ENCODE assay signal across 8 mouse cellular contexts in the genomic region with DNA sequence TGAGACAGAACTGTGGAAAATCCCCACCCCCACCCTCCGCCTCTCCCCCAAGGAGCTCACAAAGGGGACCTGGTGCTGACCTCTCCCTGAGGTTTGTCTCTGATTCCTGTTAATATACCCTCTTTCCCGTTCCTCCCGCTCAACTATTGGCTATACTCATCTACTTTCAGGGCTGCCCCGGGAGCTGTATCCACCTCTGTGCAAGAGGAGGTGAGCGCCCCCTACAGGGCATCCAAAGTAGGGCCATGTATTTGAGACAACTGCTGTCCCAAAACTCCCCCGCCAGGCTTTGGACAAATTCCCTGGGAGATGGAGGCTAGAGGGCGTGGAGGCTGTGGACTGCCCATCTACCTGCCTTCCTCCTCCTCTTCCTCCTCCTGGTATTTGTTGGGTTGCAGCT. TPM values are rescaled to one million over a fixed set of nuclear protein-coding genes. Genes with fewer than 3 reads are reported as not detected.
DNase-seq lines count a peak whose midpoint lies in the region; ATAC-seq and TF ChIP-seq lines count a peak whose summit lies in the region.

No protein-coding gene starts in this region.

- no peaks in the 10 kb centered on the region for H3K9me3 ChIP-seq in liver, embryonic 14.5 days (ENCODE audit: control insufficient read depth, low read length)

- ATAC-seq in liver, embryonic 14.5 days (ENCODE audit: insufficient read depth), result 0 out of 2 replicates have a peak, but pooled peaks have one; percentile 12

- peak; percentile 70 for TF ChIP-seq CTCF in bone marrow, adult 2 months (IDR thresholded peaks at IDR 0.05; ENCODE audit: control insufficient read depth, insufficient read depth, low read length)
- peak; percentile 10; the same call in 1 of the 2 replicates for TF ChIP-seq CTCF in embryonic fibroblast, embryonic 13.5 days (IDR thresholded peaks at IDR 0.05; ENCODE audit: borderline replicate concordance, insufficient read depth, low read length)
- TF ChIP-seq CTCF in liver, embryonic 14.5 days (IDR thresholded peaks at IDR 0.05; ENCODE audit: low read depth), result peak; percentile 89

- TF ChIP-seq POLR2A in bone marrow, adult 2 months (IDR thresholded peaks at IDR 0.05; ENCODE audit: borderline replicate concordance, control insufficient read depth, low read depth, low read length), result no peak
- no peak for TF ChIP-seq POLR2A in embryonic fibroblast, embryonic 13.5 days (IDR thresholded peaks at IDR 0.05; ENCODE audit: low read depth, low read length)

- WGBS in bone marrow, adult 2 months, result 15% methylated on average over 7 of the region's 7 CpGs
- WGBS in liver, embryonic 14.5 days (ENCODE audit: insufficient replicate concordance), result 15% methylated on average over 7 of the region's 7 CpGs

- no peak overlapping the region for H3K4me2 ChIP-seq in liver, embryonic 14.5 days (ENCODE audit: low read depth)

- H3K4me1 ChIP-seq in bone marrow, adult 2 months (ENCODE audit: control insufficient read depth, insufficient read depth, low read length), result no peaks in the 10 kb centered on the region; the same call in 1 of the 2 replicates
- H3K4me1 ChIP-seq in embryonic fibroblast, embryonic 13.5 days (ENCODE audit: control insufficient read depth, insufficient read depth, low read length), result no peaks in the 10 kb centered on the region
- H3K4me1 ChIP-seq in liver, embryonic 14.5 days (replicated peaks; ENCODE audit: control insufficient read depth in 2 of 2, insufficient read depth in 2 of 2, low read length in 1 of 2), result peaks cover 18 to 30% of the 10 kb centered on the region in 2 experiments

- DNase-seq in ovary, postnatal 14 days (ENCODE audit: low spot score), result peak; percentile 50
- DNase-seq in ovary, postnatal 10 days (ENCODE audit: low spot score), result no peak
- peak; percentile 20 for DNase-seq in hindlimb bud, embryonic 11.5 days (ENCODE audit: extremely low spot score, low read depth, low spot score)
- peak; percentile 36 to 60 (median 46) for DNase-seq in liver, embryonic 14.5 days (ENCODE audit: low read depth in 3 of 3, low spot score in 3 of 3)
- peak; percentile 58 for DNase-seq in retina, postnatal 7 days (ENCODE audit: low read depth, low spot score)
- peak; percentile 50 for DNase-seq in yolk sac, embryonic 10.5 days (ENCODE audit: low spot score)

- no peak overlapping the region for H3K27ac ChIP-seq in bone marrow, adult 2 months (ENCODE audit: control insufficient read depth, insufficient read depth, low read depth, low read length, poor library complexity)
- H3K27ac ChIP-seq in embryonic fibroblast, embryonic 13.5 days (ENCODE audit: insufficient read depth, low read length), result no peak overlapping the region
- H3K27ac ChIP-seq in liver, embryonic 14.5 days, result no peak overlapping the region

- no peaks in the 10 kb centered on the region for H3K36me3 ChIP-seq in liver, embryonic 14.5 days (replicated peaks; ENCODE audit: control insufficient read depth, insufficient read depth, low read depth)

- H3K4me3 ChIP-seq in bone marrow, adult 2 months (replicated peaks; ENCODE audit: control insufficient read depth, low read depth, low read length), result no peak overlapping the region
- H3K4me3 ChIP-seq in embryonic fibroblast, embryonic 13.5 days (ENCODE audit: insufficient read depth, low read length), result no peak overlapping the region
- H3K4me3 ChIP-seq in liver, embryonic 14.5 days (ENCODE audit: insufficient read depth in 1 of 2, low read depth in 2 of 2, low read length in 2 of 2), result no peak overlapping the region

- TF ChIP-seq EP300 in liver, embryonic 14.5 days (IDR thresholded peaks at IDR 0.05; ENCODE audit: low read depth), result no peak

- no peaks in the 10 kb centered on the region; the same call in 1 of the 2 replicates for H3K27me3 ChIP-seq in liver, embryonic 14.5 days (ENCODE audit: control insufficient read depth, insufficient read depth, low read length)

- H3K9ac ChIP-seq in liver, embryonic 14.5 days (replicated peaks), result no peak overlapping the region

RNA-seq across cellular contexts. Expression of a gene that starts 38.2 kb away (rescaled TPM):
- 0.65 and 0.85 TPM in 2 replicates for polyA plus RNA-seq in bone marrow, adult 2 months (2011; ENCODE audit: insufficient read depth, insufficient read length, low replicate concordance, missing spikeins)
- 2.1 and 2.7 TPM in 2 replicates for polyA plus RNA-seq in embryonic fibroblast, embryonic 13.5 days (2011; ENCODE audit: insufficient read length, low read depth, missing spikeins)
- polyA plus RNA-seq in liver, embryonic 14.5 days (2012; rRNA removed), result 0.56 and 0.61 TPM in 2 replicates
- polyA plus RNA-seq in liver, embryonic 14.5 days (2014; fragmentation: Nextera tagmentation; extraction: Ambion mirVana), result 0.68 and 0.98 TPM in 2 replicates

RNA-seq across cellular contexts. Expression of a gene that starts 40.7 kb away (rescaled TPM):
- 3.5 and 5.9 TPM in 2 replicates for polyA plus RNA-seq in bone marrow, adult 2 months (2011; ENCODE audit: insufficient read depth, insufficient read length, low replicate concordance, missing spikeins)
- 15.7 and 18.7 TPM in 2 replicates for polyA plus RNA-seq in embryonic fibroblast, embryonic 13.5 days (2011; ENCODE audit: insufficient read length, low read depth, missing spikeins)
- polyA plus RNA-seq in liver, embryonic 14.5 days (2012; rRNA removed), result 9.8 and 11.6 TPM in 2 replicates
- polyA plus RNA-seq in liver, embryonic 14.5 days (2014; fragmentation: Nextera tagmentation; extraction: Ambion mirVana), result 9.8 and 12.1 TPM in 2 replicates

RNA-seq across cellular contexts. Expression of a gene that starts 53.1 kb away (rescaled TPM):
- 5.6 and 20.8 TPM in 2 replicates for polyA plus RNA-seq in bone marrow, adult 2 months (2011; ENCODE audit: insufficient read depth, insufficient read length, low replicate concordance, missing spikeins)
- 20.4 and 28.9 TPM in 2 replicates for polyA plus RNA-seq in embryonic fibroblast, embryonic 13.5 days (2011; ENCODE audit: insufficient read length, low read depth, missing spikeins)
- polyA plus RNA-seq in liver, embryonic 14.5 days (2012; rRNA removed), result 7.4 and 10.5 TPM in 2 replicates
- polyA plus RNA-seq in liver, embryonic 14.5 days (2014; fragmentation: Nextera tagmentation; extraction: Ambion mirVana), result 14.3 and 15.3 TPM in 2 replicates

Comparison
In these comparisons a context has a peak if more than half of its experiments do, and no peak if none do; other contexts are left out.
1. CTCF ChIP-seq: peak in every context shown above with its lines; median percentile 89 in liver, embryonic 14.5 days; 70 in bone marrow, adult 2 months; 10 in embryonic fibroblast, embryonic 13.5 days.